Mouse (Mus musculus): ENCODE data around the gene Cacfd1. TPM values are rescaled to one million over a fixed set of nuclear protein-coding genes. Genes with fewer than 3 reads are reported as not detected.

The Cacfd1 gene
- total RNA-seq (2017), result 9.2 to 22.9 TPM (median 11.8 TPM) in 3 replicates

DNA sequence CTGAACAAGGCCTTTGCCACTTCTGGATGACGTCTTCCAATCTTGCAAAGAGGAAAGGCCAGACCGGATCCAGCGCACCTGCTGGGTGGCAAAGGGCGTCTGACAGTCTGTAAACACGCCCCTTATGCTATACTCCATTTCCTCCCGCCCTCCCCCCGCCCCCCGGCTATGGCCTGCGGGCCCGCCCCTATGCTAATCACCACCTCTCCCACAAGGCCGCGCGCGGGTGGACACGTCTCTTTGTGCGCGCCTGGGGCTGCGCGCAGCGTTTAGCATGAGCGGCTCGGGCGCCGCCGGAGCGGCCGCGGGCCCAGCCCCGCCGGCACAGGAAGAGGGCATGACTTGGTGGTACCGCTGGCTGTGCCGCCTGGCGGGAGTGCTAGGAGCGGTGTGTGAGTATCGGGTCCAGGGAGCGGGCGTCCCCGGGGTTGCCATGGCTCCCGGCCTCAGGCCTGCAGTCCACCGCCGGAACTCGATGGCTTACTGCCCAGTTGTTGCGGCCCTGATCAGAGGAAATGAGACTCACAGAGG, at the start of gene Cacfd1:
TSS of gene Cacfd1 (plus strand) at position 213 of the 531 bp plus-strand sequence.
- ATAC-seq (replicated peaks; ENCODE audit: insufficient number of reproducible peaks, low FRiP score, low TSS enrichment, poor library complexity, severe bottlenecking), result peak; percentile 73

- no peak for ATAC-seq (replicated peaks; ENCODE audit: insufficient number of reproducible peaks, low FRiP score, low TSS enrichment, poor library complexity, severe bottlenecking)
These were observed 49.0 kb upstream of the Cacfd1 start for GRCm38 (mm10) chr2:26960756-26961155.

GRCm38 (mm10) chr2:26963923-26964723, 45.6 kb upstream of the Cacfd1 start, which contains the start of gene Rexo4:
Gene Rexo4 (minus strand): TSS chr2:26964386.
- ATAC-seq (replicated peaks; ENCODE audit: insufficient number of reproducible peaks, low FRiP score, low TSS enrichment, poor library complexity, severe bottlenecking), result peak; percentile 94

DNA sequence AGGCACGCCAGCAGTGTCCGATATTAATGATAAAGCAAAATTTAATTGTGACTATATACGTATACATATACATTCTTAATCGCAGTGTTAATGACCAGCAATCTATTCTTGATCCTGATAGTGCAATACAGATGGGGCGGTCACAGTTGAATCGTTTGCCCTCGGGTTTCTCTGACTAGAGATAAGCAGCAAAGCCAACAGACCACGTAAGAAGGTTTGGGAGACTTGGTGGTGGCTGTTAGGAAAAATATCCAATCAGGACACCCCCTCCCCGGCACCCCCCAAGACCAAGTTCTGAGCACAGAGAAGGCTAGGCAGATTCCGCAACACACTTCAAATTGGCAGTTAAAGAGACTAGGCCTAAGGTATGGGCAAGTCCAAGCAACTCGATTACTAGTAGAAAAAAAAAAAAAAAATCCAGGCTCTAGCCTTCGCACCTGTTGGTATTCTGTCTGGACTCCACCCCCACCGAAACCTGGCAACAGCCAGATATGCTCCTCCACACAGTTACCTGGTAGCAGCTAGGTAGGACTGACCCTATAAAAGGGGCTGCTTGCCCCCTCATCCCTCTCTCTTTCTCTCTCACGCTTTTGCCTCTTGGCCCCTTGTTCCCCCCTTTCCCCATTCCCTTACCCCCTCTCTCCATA, 44.9 kb upstream of the Cacfd1 start:
- ATAC-seq (replicated peaks; ENCODE audit: insufficient number of reproducible peaks, low FRiP score, low TSS enrichment, poor library complexity, severe bottlenecking), result no peak

GRCm38 (mm10) chr2:26967262-26967661, 42.5 kb upstream of the Cacfd1 start:
- no peak for ATAC-seq (replicated peaks; ENCODE audit: insufficient number of reproducible peaks, low FRiP score, low TSS enrichment, poor library complexity, severe bottlenecking)

GRCm38 (mm10) chr2:26973116-26973515, 36.6 kb upstream of the Cacfd1 start, which contains the start of gene Adamts13:
Gene Adamts13 (plus strand): TSS chr2:26973416.
- no peak for ATAC-seq (replicated peaks; ENCODE audit: insufficient number of reproducible peaks, low FRiP score, low TSS enrichment, poor library complexity, severe bottlenecking)

DNA sequence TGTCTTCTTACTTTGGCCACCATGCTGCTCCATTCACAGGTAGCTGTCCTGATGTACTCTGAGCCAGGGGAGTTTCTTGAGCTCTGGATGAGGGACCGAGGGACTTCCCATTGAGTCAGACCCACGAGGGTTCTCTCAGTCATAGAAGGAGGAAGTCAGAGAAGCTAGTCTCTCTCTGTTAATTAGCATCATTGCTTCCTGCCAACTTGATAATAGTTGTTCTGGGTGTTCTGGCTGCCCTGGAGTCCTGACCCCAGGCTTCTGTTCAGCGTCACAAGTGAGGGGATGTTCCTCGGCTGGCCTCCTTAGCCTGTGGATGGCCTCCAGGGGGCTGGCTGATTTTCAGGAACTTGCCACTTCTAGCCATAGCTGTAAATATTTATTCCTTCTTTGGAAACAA, 35.8 kb upstream of the Cacfd1 start:
- ATAC-seq (replicated peaks; ENCODE audit: insufficient number of reproducible peaks, low FRiP score, low TSS enrichment, poor library complexity, severe bottlenecking), result peak; percentile 64

DNA sequence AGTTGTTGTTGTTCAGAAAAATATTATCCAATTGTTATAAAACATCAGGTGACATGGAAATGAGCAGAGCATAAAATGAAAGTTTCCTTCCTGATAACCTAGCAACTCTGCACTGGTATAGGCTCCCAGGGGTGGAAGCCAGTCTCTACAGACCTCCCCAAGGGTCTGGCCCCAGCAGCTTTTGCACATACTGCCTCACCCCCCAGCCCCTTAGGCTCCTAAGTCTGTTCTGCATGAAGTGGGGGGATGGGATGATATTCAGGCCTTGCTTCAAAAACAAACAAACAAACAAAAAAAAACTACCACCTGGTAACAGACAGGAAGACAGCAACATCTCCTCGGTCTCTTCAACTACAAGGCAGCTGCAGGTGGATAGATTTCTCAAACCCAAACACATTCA, 29.4 kb upstream of the Cacfd1 start:
- ATAC-seq (replicated peaks; ENCODE audit: insufficient number of reproducible peaks, low FRiP score, low TSS enrichment, poor library complexity, severe bottlenecking), result no peak

- no peak for ATAC-seq (replicated peaks; ENCODE audit: insufficient number of reproducible peaks, low FRiP score, low TSS enrichment, poor library complexity, severe bottlenecking)
These were observed 25.5 kb upstream of the Cacfd1 start for GRCm38 (mm10) chr2:26984179-26984578.

DNA sequence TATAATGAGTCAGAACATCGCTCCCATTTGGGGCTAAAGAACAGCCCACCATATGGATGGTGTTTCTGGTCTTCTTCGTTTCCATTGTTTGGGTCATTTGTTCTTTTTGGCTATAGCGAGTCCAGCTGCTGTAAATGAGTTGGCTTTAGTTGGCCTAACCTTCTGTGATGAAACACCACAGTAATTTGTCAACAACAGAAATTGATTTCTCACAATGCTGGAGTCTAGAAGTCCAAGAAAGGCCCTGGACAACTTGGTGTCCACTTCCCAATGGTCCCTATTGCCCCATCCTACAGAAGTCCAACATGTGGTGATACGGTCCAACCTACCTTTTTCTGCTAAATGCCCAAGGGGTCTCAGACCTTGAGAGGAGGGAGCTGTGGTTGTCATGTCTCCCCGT, 25.1 kb upstream of the Cacfd1 start:
- ATAC-seq (replicated peaks; ENCODE audit: insufficient number of reproducible peaks, low FRiP score, low TSS enrichment, poor library complexity, severe bottlenecking), result no peak

DNA sequence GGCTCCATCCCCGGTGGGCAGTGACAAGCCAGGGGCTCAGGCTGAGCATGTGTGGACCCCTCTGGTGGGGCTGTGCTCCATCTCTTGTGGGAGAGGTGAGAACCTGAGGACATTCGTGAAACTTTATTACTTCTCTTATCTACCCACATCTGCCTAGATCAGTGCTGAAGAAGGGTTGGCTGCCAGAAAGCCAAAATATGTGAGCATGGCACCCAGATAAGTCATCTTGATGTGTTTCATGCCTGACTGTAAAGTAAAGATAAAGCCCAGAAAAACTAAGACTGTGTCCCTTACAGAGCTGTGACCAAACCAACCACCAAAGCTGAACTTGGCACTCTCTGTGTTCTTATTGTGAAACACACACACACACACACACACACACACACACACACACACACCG, 15.8 kb upstream of the Cacfd1 start:
- ATAC-seq (replicated peaks; ENCODE audit: insufficient number of reproducible peaks, low FRiP score, low TSS enrichment, poor library complexity, severe bottlenecking), result no peak

DNA sequence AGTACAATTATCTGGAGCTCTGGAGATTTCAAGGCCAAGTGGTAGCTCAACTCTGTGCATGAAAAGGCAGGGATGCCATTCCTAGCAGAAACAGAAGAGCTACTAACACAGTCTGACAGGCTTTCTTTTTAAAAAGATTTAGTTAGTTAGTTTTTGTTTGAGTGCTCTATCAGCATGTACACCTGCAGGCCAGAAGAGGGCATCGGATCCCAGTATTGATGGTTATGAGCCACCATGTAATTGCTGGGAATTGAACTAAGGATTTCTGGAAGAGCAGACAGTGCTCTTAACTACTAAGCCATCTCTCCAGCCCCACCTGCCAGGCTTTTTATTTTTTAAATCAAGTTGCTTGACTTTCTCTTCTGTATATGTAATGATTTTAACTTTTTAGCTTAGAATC, 12.2 kb upstream of the Cacfd1 start:
- no peak for ATAC-seq (replicated peaks; ENCODE audit: insufficient number of reproducible peaks, low FRiP score, low TSS enrichment, poor library complexity, severe bottlenecking)

DNA sequence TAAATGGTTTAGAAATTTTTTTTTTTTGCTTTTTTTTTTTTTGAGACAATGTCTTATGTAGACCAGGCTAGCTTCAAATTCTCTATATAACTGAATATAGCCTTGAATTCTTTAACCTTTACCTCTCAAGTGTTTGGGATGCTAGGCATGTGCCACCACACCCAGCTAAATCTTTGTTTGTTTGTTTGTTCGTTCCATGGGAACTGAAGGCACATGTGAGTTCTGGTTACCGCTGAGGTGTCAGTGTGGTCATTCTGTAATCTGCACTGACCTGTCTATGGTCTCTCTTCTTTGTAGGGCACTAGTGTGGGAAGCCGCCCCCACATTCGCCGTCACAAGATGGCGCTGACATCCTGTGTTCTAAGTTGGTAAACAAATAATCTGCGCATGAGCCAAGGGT, 11.7 kb upstream of the Cacfd1 start:
- no peak for ATAC-seq (replicated peaks; ENCODE audit: insufficient number of reproducible peaks, low FRiP score, low TSS enrichment, poor library complexity, severe bottlenecking)

- ATAC-seq (replicated peaks; ENCODE audit: insufficient number of reproducible peaks, low FRiP score, low TSS enrichment, poor library complexity, severe bottlenecking), result no peak
These were observed 3.5 kb upstream of the Cacfd1 start for GRCm38 (mm10) chr2:27006255-27006654.

DNA sequence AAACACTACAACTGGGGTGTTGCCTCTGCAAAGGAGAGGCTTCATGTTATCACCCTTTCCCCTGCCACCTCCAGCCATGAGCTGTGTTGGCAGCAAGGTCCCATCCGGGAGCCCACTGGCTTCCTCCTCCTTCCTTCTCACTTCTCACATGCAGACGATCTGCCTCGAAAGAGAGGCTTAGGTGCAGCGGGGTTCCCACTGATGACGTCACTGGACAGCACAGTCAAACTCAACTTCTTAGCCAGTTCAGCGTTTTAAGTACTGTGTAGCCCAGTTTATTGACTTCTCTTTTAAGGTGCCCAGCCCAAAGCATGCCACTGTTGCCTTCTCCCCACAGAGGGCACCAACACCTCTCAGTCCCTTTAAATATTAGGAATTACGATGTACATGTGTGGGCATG, 2.0 kb upstream of the Cacfd1 start:
- ATAC-seq (replicated peaks; ENCODE audit: insufficient number of reproducible peaks, low FRiP score, low TSS enrichment, poor library complexity, severe bottlenecking), result no peak

- peak; percentile 60 for ATAC-seq (replicated peaks; ENCODE audit: insufficient number of reproducible peaks, low FRiP score, low TSS enrichment, poor library complexity, severe bottlenecking)
These were observed 8.1 kb downstream of the Cacfd1 start for GRCm38 (mm10) chr2:27017802-27018201.

DNA sequence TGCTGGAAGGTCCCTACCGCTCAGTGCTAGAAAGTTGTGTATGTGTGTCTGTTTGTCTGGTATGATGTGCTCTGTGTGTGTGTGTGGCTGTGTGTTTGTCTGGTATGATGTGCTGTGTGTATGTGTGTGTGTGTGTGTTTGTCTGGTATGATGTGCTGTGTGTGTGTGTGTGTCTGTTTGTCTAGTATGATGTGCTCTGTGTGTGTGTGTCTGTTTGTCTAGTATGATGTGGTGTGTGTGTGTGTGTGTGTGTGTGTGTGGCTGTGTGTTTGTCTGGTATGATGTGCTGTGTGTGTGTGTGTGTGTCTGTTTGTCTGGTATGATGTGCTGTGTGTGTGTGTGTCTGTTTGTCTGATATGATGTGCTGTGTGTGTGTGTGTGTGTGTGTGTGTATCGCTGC, 9.8 kb downstream of the Cacfd1 start:
- no peak for ATAC-seq (replicated peaks; ENCODE audit: insufficient number of reproducible peaks, low FRiP score, low TSS enrichment, poor library complexity, severe bottlenecking)

DNA sequence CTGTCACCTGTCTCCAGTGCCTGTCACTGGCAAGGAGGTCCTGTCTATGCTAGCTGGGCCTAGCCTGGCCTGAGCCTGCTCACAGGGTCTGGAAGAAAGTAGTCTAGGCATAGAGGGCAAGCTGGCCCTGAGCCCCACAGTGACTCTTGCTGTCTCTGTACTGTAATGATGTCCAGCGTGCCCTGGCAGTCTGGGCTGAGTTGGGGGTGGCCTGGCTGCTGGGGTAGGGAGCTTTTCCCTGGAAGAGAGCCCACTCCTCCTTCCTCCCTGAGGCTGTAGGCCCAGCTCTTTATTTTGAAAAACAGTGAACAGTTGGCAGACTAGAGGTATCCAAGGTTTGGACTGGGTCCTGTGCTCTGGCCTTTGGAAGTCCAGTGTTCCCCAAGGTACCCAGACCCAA, 11.4 kb downstream of the Cacfd1 start:
- no peak for ATAC-seq (replicated peaks; ENCODE audit: insufficient number of reproducible peaks, low FRiP score, low TSS enrichment, poor library complexity, severe bottlenecking)

GRCm38 (mm10) chr2:27022612-27023011, 12.9 kb downstream of the Cacfd1 start:
- no peak for ATAC-seq (replicated peaks; ENCODE audit: insufficient number of reproducible peaks, low FRiP score, low TSS enrichment, poor library complexity, severe bottlenecking)

GRCm38 (mm10) chr2:27024136-27024535, 14.4 kb downstream of the Cacfd1 start:
- ATAC-seq (replicated peaks; ENCODE audit: insufficient number of reproducible peaks, low FRiP score, low TSS enrichment, poor library complexity, severe bottlenecking), result no peak
